ENCODE assay signal across 25 mouse cellular contexts in the genomic region with DNA sequence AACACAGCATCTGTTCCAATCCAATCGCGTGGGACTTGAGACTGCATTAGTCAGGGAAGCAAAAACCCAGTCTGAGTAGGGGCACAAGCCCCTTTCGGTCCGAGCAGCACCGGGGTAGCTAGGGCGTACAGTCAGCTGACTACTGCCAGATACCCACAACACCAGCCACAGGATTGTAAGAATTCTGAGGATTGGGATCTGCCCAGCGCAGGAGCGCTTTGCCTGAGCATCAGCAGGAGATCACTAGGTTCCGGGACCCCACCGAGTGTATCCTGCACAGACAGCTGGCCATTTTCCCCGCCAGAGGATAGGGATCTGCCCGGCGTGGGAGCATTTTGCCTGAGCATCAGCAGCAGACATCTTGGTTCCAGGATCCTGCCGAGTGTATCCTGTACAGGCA. TPM values are rescaled to one million over a fixed set of nuclear protein-coding genes. Genes with fewer than 3 reads are reported as not detected.
DNase-seq lines count a peak whose midpoint lies in the region; TF ChIP-seq lines count a peak whose summit lies in the region.
"Not testable (repeated sequence)": the region's sequence is repeated elsewhere in the genome, so short reads cannot be mapped to it uniquely, and the experiment has no call there.
"Had no signal": no experiment of that assay in that cellular context is flagged by ENCODE, and none has a peak within 500 bp of the region (broad histone marks: within the 10 kb centered on the region; RNA-seq: fewer than 3 reads in every experiment).

No protein-coding gene starts in this region.

- not testable (repeated sequence) for H3K27ac ChIP-seq in ES-Bruce4 (ENCODE audit: insufficient read depth, low read length); ES-E14 (ENCODE audit: insufficient read depth, low read depth, low read length, poor library complexity, severe bottlenecking)

- H3K36me3 ChIP-seq in E14TG2a.4 (ENCODE audit: insufficient read depth, low read length); ES-Bruce4 (ENCODE audit: control insufficient read depth, insufficient read depth, low read length, poor library complexity, severe bottlenecking); ES-E14 (ENCODE audit: control insufficient read depth, insufficient read depth, low read length, poor library complexity, severe bottlenecking): not testable (repeated sequence)

- not testable (repeated sequence) for TF ChIP-seq CTCF in E14TG2a.4 (conservative IDR thresholded peaks at IDR 0.05; ENCODE audit: low read length); ES-Bruce4 (IDR thresholded peaks at IDR 0.05; ENCODE audit: low read depth, low read length)

- H3K9ac ChIP-seq in ES-Bruce4 (ENCODE audit: low read depth, poor library complexity, severe bottlenecking) = peak overlapping the region; percentile 43; the same call in 1 of the 2 replicates
- 0 out of 2 replicates have a peak overlapping the region, but pooled peaks have one; percentile 57 for H3K9ac ChIP-seq in ES-E14 (ENCODE audit: insufficient read depth, low read depth, low read length, poor library complexity, severe bottlenecking)

- not testable (repeated sequence) for H3K27me3 ChIP-seq in E14TG2a.4 (ENCODE audit: insufficient read depth, low read length); ES-Bruce4 (ENCODE audit: control insufficient read depth, insufficient read depth, low read length, poor library complexity, severe bottlenecking)

- not testable (repeated sequence) for TF ChIP-seq POLR2A in ES-Bruce4 (IDR thresholded peaks at IDR 0.05; ENCODE audit: insufficient read depth, low read length)

- not testable (repeated sequence) for TF ChIP-seq EP300 in ES-Bruce4 (IDR thresholded peaks at IDR 0.05; ENCODE audit: insufficient read depth, low read depth, low read length)

- in situ Hi-C loops in ES-E14 (cut with MboI; ENCODE audit: low sequenced_read_pairs in 2 of 2, unreplicated experiment in 2 of 2) = not testable (repeated sequence)

- H3K4me1 ChIP-seq in E14TG2a.4 (replicated peaks; ENCODE audit: low read depth, low read length); ES-Bruce4 (ENCODE audit: control insufficient read depth, insufficient read depth, low read length); ES-E14 (ENCODE audit: control insufficient read depth in 2 of 2, insufficient read depth in 2 of 2, low read length in 2 of 2, poor library complexity in 1 of 2): not testable (repeated sequence)

- H3K4me3 ChIP-seq in E14TG2a.4 (replicated peaks; ENCODE audit: low read length) (peak overlapping the region; percentile 73), ES-Bruce4 (ENCODE audit: low read depth, low read length) (peak overlapping the region; percentile 77), ES-E14 (ENCODE audit: insufficient read depth in 1 of 2, low read depth in 1 of 2, low read length in 2 of 2, poor library complexity in 1 of 2, severe bottlenecking in 1 of 2) (peak overlapping the region; percentile 44 to 66)

- not testable (repeated sequence) for H3K9me3 ChIP-seq in E14TG2a.4 (ENCODE audit: low read length); ES-Bruce4 (replicated peaks; ENCODE audit: control insufficient read depth, insufficient read depth, low read length, poor library complexity, severe bottlenecking); ES-E14 (ENCODE audit: control insufficient read depth, insufficient read depth, low read depth, low read length)

- DNase-seq in ES-CJ7 (ENCODE audit: low read depth, low spot score) = peak; percentile 37
- DNase-seq in ES-E14 (ENCODE audit: low read depth, low spot score) = peak; percentile 15
- DNase-seq in R1 (ENCODE audit: low read depth, low spot score) = peak; percentile 55
- peak; percentile 22 for DNase-seq in WW6 (ENCODE audit: low read depth, low spot score)
- DNase-seq in ZHBTc4 (ENCODE audit: low read depth, low spot score) = peak; percentile 71
- peak; percentile 9 for DNase-seq in layer of hippocampus, adult 8-10 months (ENCODE audit: low spot score in 2 of 2)

RNA-seq across cellular contexts. Expression of gene Vmn1r205, which starts 9.5 kb away (rescaled TPM):
- not detected in 2 replicates for polyA plus RNA-seq in ES-Bruce4 (2011; ENCODE audit: insufficient read depth, insufficient read length, low read depth, missing spikeins)
- not detected in 2 replicates for total RNA-seq in ES-E14 (2012; rRNA removed)
- not detected for total RNA-seq in layer of hippocampus, adult 8-10 months (2022)
- total RNA-seq: adrenal gland, adult 18-20 months; adrenal gland, adult 2 months; adrenal gland, adult 8-10 months; adrenal gland, postnatal 10 days; adrenal gland, postnatal 14 days; adrenal gland, postnatal 25 days; adrenal gland, postnatal 36 days; adrenal gland, postnatal 4 days; CH12.LX; MEL had no signal
- polyA plus RNA-seq: activated CD4-positive, CD25-positive, alpha-beta regulatory T cell, adult 4 months; adrenal gland, adult 2 months; brain, embryonic 14.5 days; C2C12; CD4-positive, CD25-positive, alpha-beta regulatory T cell, adult 4 months; cerebellum, adult 2 months; G1E; Patski had no signal

RNA-seq across cellular contexts. Expression of gene Vmn1r204, which starts 30.3 kb away (rescaled TPM):
- polyA plus RNA-seq in ES-Bruce4 (2011; ENCODE audit: insufficient read depth, insufficient read length, low read depth, missing spikeins) = not detected in 2 replicates
- not detected in 2 replicates for total RNA-seq in ES-E14 (2012; rRNA removed)
- total RNA-seq in layer of hippocampus, adult 8-10 months (2022) = not detected
- total RNA-seq: adrenal gland, adult 18-20 months; adrenal gland, adult 2 months; adrenal gland, adult 8-10 months; adrenal gland, postnatal 10 days; adrenal gland, postnatal 14 days; adrenal gland, postnatal 25 days; adrenal gland, postnatal 36 days; adrenal gland, postnatal 4 days; CH12.LX; MEL had no signal
- polyA plus RNA-seq: activated CD4-positive, CD25-positive, alpha-beta regulatory T cell, adult 4 months; adrenal gland, adult 2 months; brain, embryonic 14.5 days; C2C12; CD4-positive, CD25-positive, alpha-beta regulatory T cell, adult 4 months; cerebellum, adult 2 months; G1E; Patski had no signal

RNA-seq across cellular contexts. Expression of gene Vmn1r206, which starts 40.7 kb away (rescaled TPM):
- not detected in 2 replicates for polyA plus RNA-seq in ES-Bruce4 (2011; ENCODE audit: insufficient read depth, insufficient read length, low read depth, missing spikeins)
- not detected in 2 replicates for total RNA-seq in ES-E14 (2012; rRNA removed)
- not detected for total RNA-seq in layer of hippocampus, adult 8-10 months (2022)
- total RNA-seq: adrenal gland, adult 18-20 months; adrenal gland, adult 2 months; adrenal gland, adult 8-10 months; adrenal gland, postnatal 10 days; adrenal gland, postnatal 14 days; adrenal gland, postnatal 25 days; adrenal gland, postnatal 36 days; adrenal gland, postnatal 4 days; CH12.LX; MEL had no signal
- polyA plus RNA-seq: activated CD4-positive, CD25-positive, alpha-beta regulatory T cell, adult 4 months; adrenal gland, adult 2 months; brain, embryonic 14.5 days; C2C12; CD4-positive, CD25-positive, alpha-beta regulatory T cell, adult 4 months; G1E; Patski had no signal

Comparison
In these comparisons a context has a peak if more than half of its experiments do, and no peak if none do; other contexts are left out.
1. DNase-seq: peak in every context shown above with its lines; median percentile 71 in ZHBTc4; 55 in R1; 37 in ES-CJ7; 22 in WW6; 15 in ES-E14; 9 in layer of hippocampus, adult 8-10 months.